Mouse (Mus musculus): Measurements from ENCODE around the gene Kif5a. TPM values are rescaled to one million over a fixed set of nuclear protein-coding genes. Genes with fewer than 3 reads are reported as not detected.

The Kif5a gene
- total RNA-seq, 1 experiment from 2014 or later, result 7.6 TPM

GRCm38 (mm10) chr10:127176756-127177155 is 86.4 kb downstream of the Kif5a start:
- no peak for DNase-seq

GRCm38 (mm10) chr10:127176228-127176627 is 86.9 kb downstream of the Kif5a start:
- DNase-seq, result no peak

Other genes with a start within 250 kb of the Kif5a start
- 57.6 and 58.7 TPM in 2 replicates for gene Tsfm, start 232.5 kb downstream of the Kif5a start, total RNA-seq (2021)
- gene Mettl1, start 221.9 kb downstream of the Kif5a start, total RNA-seq (2021), result 12.4 and 18.1 TPM in 2 replicates
- 0.15 and 0.23 TPM in 2 replicates for gene Eef1akmt3, start 221.8 kb downstream of the Kif5a start, total RNA-seq (2021)
- gene Cyp27b1, start 215.1 kb downstream of the Kif5a start, total RNA-seq (2021), result 0.26 and 0.41 TPM in 2 replicates
- 6.2 and 8.0 TPM in 2 replicates for gene March9, start 203.2 kb downstream of the Kif5a start, total RNA-seq (2021)
- gene Cdk4, start 199.8 kb downstream of the Kif5a start, total RNA-seq (2021), result 242 and 253 TPM in 2 replicates
- 76.3 and 96.5 TPM in 2 replicates for gene Tspan31, start 193.1 kb downstream of the Kif5a start, total RNA-seq (2021)
- 6.9 and 14.3 TPM in 2 replicates for gene Agap2, start 188.1 kb downstream of the Kif5a start, total RNA-seq (2021)
- 97.9 and 108 TPM in 2 replicates for gene Os9, start 142.2 kb downstream of the Kif5a start, total RNA-seq (2021)
- gene B4galnt1, start 98.1 kb downstream of the Kif5a start, total RNA-seq (2021), result 14.6 and 24.7 TPM in 2 replicates
- gene Slc26a10, start 82.7 kb downstream of the Kif5a start, total RNA-seq (2021), result 10.4 and 10.8 TPM in 2 replicates
- gene Arhgef25, start 73.3 kb downstream of the Kif5a start, total RNA-seq (2021), result 22.3 and 28.5 TPM in 2 replicates
- gene Dtx3, start 67.6 kb downstream of the Kif5a start, total RNA-seq (2021), result 60.7 and 66.5 TPM in 2 replicates
- gene Pip4k2c, start 51.8 kb downstream of the Kif5a start, total RNA-seq (2021), result 28.5 and 29.2 TPM in 2 replicates
- 142 and 153 TPM in 2 replicates for gene Dctn2, start 3.0 kb upstream of the Kif5a start, total RNA-seq (2021)
- gene Mbd6, start 25.7 kb upstream of the Kif5a start, total RNA-seq (2021), result 47.9 and 54.0 TPM in 2 replicates
- gene Mars, start 48.4 kb upstream of the Kif5a start, total RNA-seq (2021), result 81.9 and 98.4 TPM in 2 replicates
- 2.1 and 15.2 TPM in 2 replicates for gene Arhgap9, start 58.6 kb upstream of the Kif5a start, total RNA-seq (2021)
- 3.9 and 4.7 TPM in 2 replicates for gene Gli1, start 78.6 kb upstream of the Kif5a start, total RNA-seq (2021)
- gene Inhbe, start 91.1 kb upstream of the Kif5a start, total RNA-seq (2021), result 0.82 TPM in 1 of 2 replicates, not detected in the other
- gene Inhbc, start 107.1 kb upstream of the Kif5a start, total RNA-seq (2021), result 0.79 and 14.4 TPM in 2 replicates
- 113 TPM in 2 replicates for gene R3hdm2, start 117.0 kb upstream of the Kif5a start, total RNA-seq (2021)
- 1.7 and 2.7 TPM in 2 replicates for gene Stac3, start 238.3 kb upstream of the Kif5a start, total RNA-seq (2021)

Measured in adrenal gland, postnatal 14 days (tissue).